Mouse (Mus musculus) liver, embryonic 16.5 days (tissue): ENCODE data around the gene Nup88. TPM values are rescaled to one million over a fixed set of nuclear protein-coding genes. Genes with fewer than 3 reads are reported as not detected.
"Not testable (repeated sequence)": the region's sequence is repeated elsewhere in the genome, so short reads cannot be mapped to it uniquely, and the experiment has no call there.

ENCODE experiments used
- ATAC-seq: fragments of 200-750 bp; cut with Nextera tagmentation; 2 replicates; pipeline ENCODE4 v1.8.0; 2017; ENCODE audit warnings: low read depth, mild to moderate bottlenecking, moderate number of reproducible peaks, moderate library complexity
- H3K27ac ChIP-seq: fragments of 300-500 bp; sonication (generic); 2 replicates; pipeline ENCODE4 v1.5.1; 2014; ENCODE audit warnings: mild to moderate bottlenecking, low read length
- H3K27me3 ChIP-seq: fragments of 300-500 bp; sonication (generic); 2 replicates; pipeline ENCODE4 v1.6.1; 2014; ENCODE audit warnings: low read depth, low read length, mixed read lengths; ENCODE audit not compliant: control insufficient read depth, insufficient read depth
- H3K36me3 ChIP-seq: fragments of 300-500 bp; sonication (generic); 2 replicates; pipeline ENCODE4 v1.6.1; 2014; ENCODE audit warnings: mild to moderate bottlenecking; ENCODE audit not compliant: control insufficient read depth, insufficient read depth
- H3K4me1 ChIP-seq: fragments of 300-500 bp; sonication (generic); 2 replicates; pipeline ENCODE4 v1.6.1; 2014; ENCODE audit warnings: low read depth, low read length, mixed read lengths; ENCODE audit not compliant: control insufficient read depth
- H3K4me2 ChIP-seq: fragments of 300-500 bp; sonication (generic); 2 replicates; pipeline ENCODE4 v1.6.1; 2014; ENCODE audit warnings: low read depth, low read length, mixed read lengths
- H3K4me3 ChIP-seq: fragments of 300-500 bp; sonication (generic); 2 replicates; pipeline ENCODE4 v1.5.1; 2014; ENCODE audit warnings: low read depth, mild to moderate bottlenecking, low read length
- H3K9ac ChIP-seq: fragments of 300-500 bp; sonication (generic); 2 replicates; pipeline ENCODE4 v1.6.1; 2014; ENCODE audit warnings: low read depth, low read length
- H3K9me3 ChIP-seq: fragments of 300-500 bp; sonication (generic); replicated peaks from 2 replicates; pipeline ENCODE4 v1.6.1; 2016; ENCODE audit warnings: low read length; ENCODE audit not compliant: control insufficient read depth
- WGBS: fragments of 180-500 bp; shearing (Covaris S2); extraction: QIAGEN DNeasy Blood & Tissue Kit; methylation state at CpG from one replicate; pipeline ENCODE4 v1.1.7; 2014; ENCODE audit not compliant: insufficient replicate concordance; 5-methylcytosine and 5-hydroxymethylcytosine counted together
- polyA plus RNA-seq: library from polyadenylated mRNA; unstranded; fragments of >200 nt; fragmentation: Nextera tagmentation; extraction: Ambion mirVana; gene quantifications from 2 replicates; pipeline ENCODE4 v1.2.1, GENCODE M21; 2015

Gene Nup88
- polyA plus RNA-seq, 1 experiment from 2014 or later, result 53.0 TPM

GRCm38 (mm10) chr11:70906681-70907080 lies 63.1 kb downstream of the Nup88 start:
- WGBS, result 68% methylated on average over 3 of the region's 3 CpGs

GRCm38 (mm10) chr11:70898182-70898581 lies 71.6 kb downstream of the Nup88 start:
- peaks cover 19% of the 10 kb centered on the region for H3K36me3 ChIP-seq

More at GRCm38 (mm10) chr11:70906681-70907080, 63.1 kb downstream of the Nup88 start:
- no peak overlapping the region for H3K4me2 ChIP-seq
- no peak overlapping the region for H3K4me3 ChIP-seq
- no peaks in the 10 kb centered on the region for H3K4me1 ChIP-seq
- no peak overlapping the region for H3K27ac ChIP-seq
- no peak for ATAC-seq
- H3K36me3 ChIP-seq, result peaks cover 7% of the 10 kb centered on the region
- no peaks in the 10 kb centered on the region for H3K27me3 ChIP-seq
- H3K9ac ChIP-seq, result no peak overlapping the region
- H3K9me3 ChIP-seq, result no peaks in the 10 kb centered on the region

GRCm38 (mm10) chr11:70897680-70898079 lies 72.1 kb downstream of the Nup88 start:
- Histone ChIP-seq H3K4me3 (no peak overlapping the region), H3K27ac (no peak overlapping the region), H3K9me3 (no peaks in the 10 kb centered on the region), H3K4me2 (no peak overlapping the region), H3K4me1 (no peaks in the 10 kb centered on the region), H3K9ac (no peak overlapping the region), H3K27me3 (no peaks in the 10 kb centered on the region), H3K36me3 (peaks cover 19% of the 10 kb centered on the region)
- 59% methylated on average over 3 of the region's 3 CpGs for WGBS
- no peak for ATAC-seq

More at GRCm38 (mm10) chr11:70898182-70898581, 71.6 kb downstream of the Nup88 start:
- not testable (repeated sequence) for H3K4me1 ChIP-seq, H3K9me3 ChIP-seq, H3K27ac ChIP-seq, H3K4me2 ChIP-seq, ATAC-seq, H3K9ac ChIP-seq, H3K4me3 ChIP-seq, H3K27me3 ChIP-seq
- WGBS, result 76% methylated on average over 5 of the region's 5 CpGs

Other genes with a start within 250 kb of the Nup88 start
- 1.3 and 1.6 TPM in 2 replicates for gene Zfp3, start 205.8 kb downstream of the Nup88 start, polyA plus RNA-seq
- 0.57 and 1.0 TPM in 2 replicates for gene Scimp, start 157.4 kb downstream of the Nup88 start, polyA plus RNA-seq
- gene Rabep1, start 125.2 kb downstream of the Nup88 start, polyA plus RNA-seq, result 11.6 and 11.8 TPM in 2 replicates
- gene Rpain, start 240 bp upstream of the Nup88 start, polyA plus RNA-seq, result 75.4 and 81.1 TPM in 2 replicates
- 134 and 151 TPM in 2 replicates for gene C1qbp, start 13.1 kb upstream of the Nup88 start, polyA plus RNA-seq
- 5.4 and 7.1 TPM in 2 replicates for gene Dhx33, start 34.5 kb upstream of the Nup88 start, polyA plus RNA-seq
- 23.6 and 24.1 TPM in 2 replicates for gene Mis12, start 49.6 kb upstream of the Nup88 start, polyA plus RNA-seq
- gene Derl2, start 49.9 kb upstream of the Nup88 start, polyA plus RNA-seq, result 44.9 and 46.6 TPM in 2 replicates
- gene 6330403K07Rik, start 63.5 kb upstream of the Nup88 start, polyA plus RNA-seq, result 1.6 and 1.8 TPM in 2 replicates
- gene Nlrp1a, start 174.7 kb upstream of the Nup88 start, polyA plus RNA-seq, result 0.18 and 0.32 TPM in 2 replicates